10 mouse cellular contexts compared by ENCODE assay signal in the genomic region with DNA sequence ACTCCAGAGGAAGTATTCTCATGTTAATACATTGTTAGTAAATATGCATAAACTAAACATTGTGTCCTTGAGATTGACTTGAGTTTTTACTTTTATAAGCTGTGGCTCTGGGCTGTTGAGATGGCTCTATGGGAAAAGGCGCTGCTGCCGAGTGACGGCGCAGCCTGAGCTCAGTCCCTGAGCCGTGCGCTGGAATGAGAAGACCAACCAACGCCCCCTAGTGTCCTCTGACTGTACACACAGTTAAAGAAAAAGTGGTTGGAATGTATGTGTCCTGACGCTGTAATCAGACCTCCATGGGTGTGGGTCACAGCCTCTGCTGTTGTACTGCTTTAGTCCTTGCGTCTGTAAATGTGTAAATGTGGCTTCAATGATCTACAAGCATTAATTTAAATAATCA. TPM values are rescaled to one million over a fixed set of nuclear protein-coding genes. Genes with fewer than 3 reads are reported as not detected.
DNase-seq lines count a peak whose midpoint lies in the region; ATAC-seq and TF ChIP-seq lines count a peak whose summit lies in the region.
"Had no signal": no experiment of that assay in that cellular context is flagged by ENCODE, and none has a peak within 500 bp of the region (broad histone marks: within the 10 kb centered on the region; RNA-seq: fewer than 3 reads in every experiment).

No protein-coding gene starts in this region.

- TF ChIP-seq RAD21 in MEL (IDR thresholded peaks at IDR 0.05; ENCODE audit: low read depth, low read length) = no peak; the same call in 1 of the 2 replicates

- H3K9me3 ChIP-seq in MEL (replicated peaks; ENCODE audit: insufficient read depth, low read length) = no peaks in the 10 kb centered on the region

- intact Hi-C loops in left cerebral cortex, adult 2 months (cut with DNase I) = no loop called here
- intact Hi-C loops in left cerebral cortex, postnatal 10 days (cut with DNase I) = no loop called here

- H3K27ac ChIP-seq in left cerebral cortex, adult 2 months = no peak overlapping the region
- H3K27ac ChIP-seq in MEL (ENCODE audit: control insufficient read depth, low read depth, low read length) = no peak overlapping the region
- H3K27ac ChIP-seq: heart, embryonic 13.5 days; midbrain, embryonic 10.5 days had no signal

- TF ChIP-seq CTCF in left cerebral cortex, adult 2 months (IDR thresholded peaks at IDR 0.05) = peak; percentile 6; the same call in 1 of the 2 replicates
- TF ChIP-seq CTCF in MEL (IDR thresholded peaks at IDR 0.05 in 2 of 3, conservative IDR thresholded peaks at IDR 0.05 in 1 of 3; ENCODE audit: control insufficient read depth in 1 of 3, insufficient read depth in 1 of 3, low read depth in 2 of 3, low read length in 3 of 3, poor library complexity in 1 of 3, severe bottlenecking in 1 of 3) = peak; percentile 44 to 64 (median 57)

- H3K4me3 ChIP-seq in left cerebral cortex, adult 2 months = no peak overlapping the region
- no peak overlapping the region for H3K4me3 ChIP-seq in MEL (ENCODE audit: control insufficient read depth in 1 of 2, insufficient read depth in 1 of 2, low read depth in 2 of 2, low read length in 2 of 2)
- H3K4me3 ChIP-seq: heart, embryonic 13.5 days; midbrain, embryonic 10.5 days had no signal

- TF ChIP-seq POLR2A in MEL (IDR thresholded peaks at IDR 0.05; ENCODE audit: control insufficient read depth in 1 of 2, insufficient read depth in 1 of 2, low read depth in 1 of 2, low read length in 2 of 2, poor library complexity in 1 of 2) = no peak

- no peak for DNase-seq in left cerebral cortex, adult 2 months (ENCODE audit: extremely low spot score in 1 of 2, low spot score in 2 of 2)
- DNase-seq in left cerebral cortex, postnatal 10 days (ENCODE audit: extremely low spot score in 1 of 2, low spot score in 2 of 2) = no peak
- peak; percentile 55 for DNase-seq in MEL (ENCODE audit: low read depth, low spot score)
- DNase-seq in c-Kit-positive CD71-positive TER-119-positive erythroid progenitor cells, embryonic 14.5 days (ENCODE audit: low spot score) = peak; percentile 64
- no peak for DNase-seq in frontal cortex, postnatal 10 days (ENCODE audit: low spot score in 2 of 2)
- DNase-seq: cerebellum, postnatal 10 days had no signal

- no peaks in the 10 kb centered on the region for H3K4me1 ChIP-seq in MEL (ENCODE audit: control insufficient read depth in 1 of 2, insufficient read depth in 2 of 2, low read length in 2 of 2)
- H3K4me1 ChIP-seq: midbrain, embryonic 10.5 days had no signal

- peak; percentile 51; the same call in 1 of the 2 replicates for ATAC-seq in megakaryocyte-erythroid progenitor cell, adult 5-6 weeks (replicated peaks; ENCODE audit: low FRiP score, low TSS enrichment, poor library complexity, severe bottlenecking)
- no peak for ATAC-seq in monocyte, adult 5-6 weeks (replicated peaks; ENCODE audit: insufficient number of reproducible peaks, low FRiP score, low TSS enrichment, poor library complexity, severe bottlenecking)

- no peak overlapping the region for H3K9ac ChIP-seq in MEL (ENCODE audit: control insufficient read depth, low read depth, low read length, poor library complexity, severe bottlenecking)
- H3K9ac ChIP-seq: heart, embryonic 13.5 days had no signal

- peaks cover 0 to 7% of the 10 kb centered on the region in 2 experiments; a peak in 2 of 4 replicates for H3K36me3 ChIP-seq in MEL (ENCODE audit: control insufficient read depth in 1 of 2, insufficient read depth in 2 of 2, low read length in 2 of 2)

- H3K79me2 ChIP-seq in MEL (ENCODE audit: control insufficient read depth, insufficient read depth, low read length, poor library complexity) = peaks cover 18% of the 10 kb centered on the region; the same call in 1 of the 2 replicates

- TF ChIP-seq EP300 in MEL (IDR thresholded peaks at IDR 0.05; ENCODE audit: low read depth in 1 of 2, low read length in 2 of 2) = no peak

- no peaks in the 10 kb centered on the region for H3K27me3 ChIP-seq in MEL (ENCODE audit: control insufficient read depth in 1 of 2, insufficient read depth in 2 of 2, low read length in 2 of 2)
- H3K27me3 ChIP-seq: heart, embryonic 13.5 days had no signal

TF ChIP-seq in MEL, 35 proteins besides CTCF, POLR2A, EP300 and RAD21:
- peak; percentile 34; the same call in 1 of the 2 replicates for TF ChIP-seq SMC3 (IDR thresholded peaks at IDR 0.05; ENCODE audit: low read depth, low read length)
- no peak for TF ChIP-seq RCOR1 (IDR thresholded peaks at IDR 0.05; ENCODE audit: low read depth, low read length)
- TF ChIP-seq HCFC1 (IDR thresholded peaks at IDR 0.05; ENCODE audit: low read depth, low read length) = no peak
- no peak for TF ChIP-seq CHD2 (IDR thresholded peaks at IDR 0.05; ENCODE audit: low read length)
TF ChIP-seq in MEL: peak in this region for 1.

RNA-seq across cellular contexts. Expression of a gene that starts 29.0 kb away (rescaled TPM):
- 10 to 100 TPM; 42.6 to 44.0 TPM for total RNA-seq in left cerebral cortex, adult 2 months (2021)
- total RNA-seq in left cerebral cortex, postnatal 10 days (2021) = 10 to 100 TPM; 45.8 to 49.5 TPM
- total RNA-seq in MEL (2012; rRNA removed) = 151 and 154 TPM in 2 replicates
- 100 to 1,000 TPM; 139 to 745 TPM for polyA plus RNA-seq in MEL (2012; ENCODE audit: insufficient read depth in 1 of 2, insufficient read length in 2 of 2, low read depth in 1 of 2, low replicate concordance in 2 of 2, missing spikeins in 1 of 2)
- total RNA-seq in megakaryocyte-erythroid progenitor cell, adult 5-6 weeks (2014; fragmentation: Nextera tagmentation) = 60.4 and 70.3 TPM in 2 replicates
- 51.7 and 60.3 TPM in 2 replicates for total RNA-seq in megakaryocyte-erythroid progenitor cell, adult 5-6 weeks (2017)
- 22.9 to 39.3 TPM (median 26.6 TPM) in 3 replicates for total RNA-seq in monocyte, adult 5-6 weeks (2017)

RNA-seq across cellular contexts. Expression of a gene that starts 38.6 kb away (rescaled TPM):
- total RNA-seq in left cerebral cortex, adult 2 months (2021) = 10 to 100 TPM; 76.0 to 80.1 TPM
- 10 to 100 TPM; 39.3 to 39.9 TPM for total RNA-seq in left cerebral cortex, postnatal 10 days (2021)
- 52.5 and 57.3 TPM in 2 replicates for total RNA-seq in MEL (2012; rRNA removed)
- 10 to 100 TPM; 44.9 to 70.1 TPM for polyA plus RNA-seq in MEL (2012; ENCODE audit: insufficient read depth in 1 of 2, insufficient read length in 2 of 2, low read depth in 1 of 2, low replicate concordance in 2 of 2, missing spikeins in 1 of 2)
- 14.0 and 15.1 TPM in 2 replicates for total RNA-seq in megakaryocyte-erythroid progenitor cell, adult 5-6 weeks (2014; fragmentation: Nextera tagmentation)
- 25.2 and 34.4 TPM in 2 replicates for total RNA-seq in megakaryocyte-erythroid progenitor cell, adult 5-6 weeks (2017)
- total RNA-seq in monocyte, adult 5-6 weeks (2017) = 76.5 to 106 TPM (median 87.9 TPM) in 3 replicates

Comparison
In these comparisons a context has a peak if more than half of its experiments do, and no peak if none do; other contexts are left out.
1. DNase-seq: peak in MEL (single experiment) and c-Kit-positive CD71-positive TER-119-positive erythroid progenitor cells, embryonic 14.5 days (single experiment); none in left cerebral cortex, adult 2 months (0 of 2), left cerebral cortex, postnatal 10 days (0 of 2) and frontal cortex, postnatal 10 days (0 of 2).